ENCODE assay signal across 13 mouse cellular contexts in the genomic region with DNA sequence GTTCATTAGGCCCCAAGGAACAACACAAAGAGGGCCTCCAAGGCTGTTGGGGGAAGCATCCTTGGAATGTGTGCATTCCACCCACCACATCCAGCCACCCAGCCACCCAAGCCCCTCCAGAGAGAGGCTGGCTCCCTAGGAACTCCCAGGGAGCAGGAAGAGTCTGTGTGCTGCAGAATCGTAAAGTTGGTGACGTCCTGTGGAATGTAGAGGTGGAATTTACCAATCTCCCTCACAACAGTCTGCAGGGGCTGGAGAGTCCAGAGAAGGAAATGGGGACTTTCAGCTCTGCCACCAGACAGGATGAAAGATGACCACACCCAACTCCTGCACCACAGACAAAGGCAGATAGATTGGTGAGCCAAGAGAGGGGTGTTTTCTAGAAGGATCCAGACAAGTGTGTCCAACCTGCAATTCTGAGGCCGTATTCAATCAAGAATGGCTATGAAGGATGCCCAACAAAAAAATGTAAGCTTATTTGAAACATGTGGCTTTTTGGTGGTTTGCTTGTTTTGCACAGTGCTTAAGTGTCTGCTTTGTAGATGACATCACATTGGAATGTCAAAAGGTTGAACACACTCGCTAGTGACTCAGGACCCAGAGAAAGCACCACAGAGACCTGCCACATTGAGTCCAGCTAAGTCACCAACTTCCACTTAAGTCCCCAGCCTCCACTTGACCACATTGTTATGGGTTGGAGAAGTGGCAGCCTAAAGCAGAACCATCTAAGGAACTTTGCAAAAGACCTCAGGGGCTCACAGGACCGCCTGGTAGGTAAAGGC. TPM values are rescaled to one million over a fixed set of nuclear protein-coding genes. Genes with fewer than 3 reads are reported as not detected.
DNase-seq lines count a peak whose midpoint lies in the region; ATAC-seq and TF ChIP-seq lines count a peak whose summit lies in the region.
"Had no signal": no experiment of that assay in that cellular context is flagged by ENCODE, and none has a peak within 500 bp of the region (broad histone marks: within the 10 kb centered on the region; RNA-seq: fewer than 3 reads in every experiment).

No protein-coding gene starts in this region.

- H3K9me3 ChIP-seq in kidney, postnatal 0 days (replicated peaks; ENCODE audit: low read length), result no peaks in the 10 kb centered on the region

- ATAC-seq in kidney, postnatal 0 days (replicated peaks; ENCODE audit: low FRiP score, low read depth), result no peak
- ATAC-seq: intestine, embryonic 16.5 days; midbrain, embryonic 16.5 days had no signal

- no peaks in the 10 kb centered on the region for H3K36me3 ChIP-seq in kidney, postnatal 0 days (ENCODE audit: insufficient read depth, low read length)
- no peaks in the 10 kb centered on the region for H3K36me3 ChIP-seq in myocyte (ENCODE audit: control insufficient read depth, insufficient read depth)
- no peaks in the 10 kb centered on the region for H3K36me3 ChIP-seq in thymus, adult 2 months (ENCODE audit: control insufficient read depth, insufficient read depth, low read length)

- DNase-seq in kidney, postnatal 0 days (ENCODE audit: low spot score), result peak; percentile 54
- DNase-seq in kidney, adult 18-20 months, result no peak
- peak; percentile 31 for DNase-seq in NIH3T3 (ENCODE audit: low read depth)
- peak; percentile 34 for DNase-seq in lung, adult 2 months
- DNase-seq in thymus, adult 2 months, result no peak
- DNase-seq in cerebellum, postnatal 10 days, result no peak
- DNase-seq: adrenal gland, adult 8-10 months; right cerebral cortex, postnatal 4 days had no signal

- TF ChIP-seq CTCF in kidney, postnatal 0 days (IDR thresholded peaks at IDR 0.05; ENCODE audit: low read depth), result no peak
- no peak for TF ChIP-seq CTCF in lung, adult 2 months (IDR thresholded peaks at IDR 0.05; ENCODE audit: insufficient read depth, low read length)
- TF ChIP-seq CTCF in thymus, adult 2 months (IDR thresholded peaks at IDR 0.05; ENCODE audit: borderline replicate concordance, control insufficient read depth, extremely low read depth, insufficient read depth, low read length, poor library complexity), result no peak

- no peak overlapping the region for H3ac ChIP-seq in myocyte (ENCODE audit: control insufficient read depth, insufficient read length)

- no peak overlapping the region for H3K27ac ChIP-seq in kidney, postnatal 0 days
- H3K27ac ChIP-seq in thymus, adult 2 months (ENCODE audit: control insufficient read depth, insufficient read depth, low read length), result no peak overlapping the region
- H3K27ac ChIP-seq: liver, embryonic 14.5 days had no signal

- H3K4me1 ChIP-seq in kidney, postnatal 0 days (replicated peaks; ENCODE audit: insufficient read depth, low read length), result peaks cover 8% of the 10 kb centered on the region; the same call in 1 of the 2 replicates
- H3K4me1 ChIP-seq in lung, adult 2 months (ENCODE audit: control insufficient read depth, insufficient read depth, low read length), result peaks cover 11% of the 10 kb centered on the region
- H3K4me1 ChIP-seq in thymus, adult 2 months (replicated peaks; ENCODE audit: control insufficient read depth, insufficient read depth, low read length), result no peaks in the 10 kb centered on the region

- no peak overlapping the region for H3K4me3 ChIP-seq in kidney, postnatal 0 days (replicated peaks; ENCODE audit: low read depth, low read length)
- no peak overlapping the region for H3K4me3 ChIP-seq in lung, adult 2 months (replicated peaks; ENCODE audit: extremely low read depth, low read depth, low read length)
- H3K4me3 ChIP-seq in myocyte, result no peak overlapping the region
- H3K4me3 ChIP-seq in thymus, adult 2 months (ENCODE audit: control insufficient read depth, insufficient read depth, low read length), result no peak overlapping the region

- H3K79me2 ChIP-seq in myocyte (ENCODE audit: control insufficient read depth, insufficient read depth), result no peaks in the 10 kb centered on the region

- no peaks in the 10 kb centered on the region for H3K27me3 ChIP-seq in kidney, postnatal 0 days (ENCODE audit: insufficient read depth, low read length)
- no peaks in the 10 kb centered on the region for H3K27me3 ChIP-seq in myocyte (ENCODE audit: control insufficient read depth, insufficient read depth, insufficient read length)
- H3K27me3 ChIP-seq in thymus, adult 2 months (ENCODE audit: control insufficient read depth, insufficient read depth, low read length), result no peaks in the 10 kb centered on the region; the same call in 1 of the 2 replicates

- no peak overlapping the region for H3K4me2 ChIP-seq in kidney, postnatal 0 days (ENCODE audit: low read length)
- peak overlapping the region; percentile 14 for H3K4me2 ChIP-seq in myocyte (ENCODE audit: low read depth)

- no peak overlapping the region for H3K9ac ChIP-seq in kidney, postnatal 0 days (ENCODE audit: low read depth, low read length)
- H3K9ac ChIP-seq: liver, embryonic 14.5 days had no signal

- TF ChIP-seq POLR2A in lung, adult 2 months (IDR thresholded peaks at IDR 0.05; ENCODE audit: borderline replicate concordance, extremely low read depth, low read depth, low read length), result no peak
- TF ChIP-seq POLR2A in myocyte (IDR thresholded peaks at IDR 0.05; ENCODE audit: insufficient read length, low read depth), result no peak
- TF ChIP-seq POLR2A in thymus, adult 2 months (IDR thresholded peaks at IDR 0.05; ENCODE audit: control insufficient read depth, extremely low read depth, insufficient read depth, low read length, poor library complexity), result no peak

- 62% methylated on average over 5 of the region's 5 CpGs for WGBS in kidney, postnatal 0 days
- 36% methylated on average over 5 of the region's 5 CpGs for WGBS in lung, adult 2 months
- WGBS in thymus, adult 2 months, result 74% methylated on average over 5 of the region's 5 CpGs

TF ChIP-seq in myocyte, 11 proteins besides CTCF, POLR2A, EP300 and RAD21:
- no peak for TF ChIP-seq MYOD1 (IDR thresholded peaks at IDR 0.05; ENCODE audit: control insufficient read depth in 1 of 3, insufficient read length in 2 of 3, low read depth in 2 of 3)
- no peak for TF ChIP-seq CEBPB (IDR thresholded peaks at IDR 0.05; ENCODE audit: insufficient read depth, poor library complexity, severe bottlenecking)
- no peak for TF ChIP-seq POLR2AphosphoS2 (IDR thresholded peaks at IDR 0.05; ENCODE audit: insufficient read length, low read depth)
- TF ChIP-seq USF1 (IDR thresholded peaks at IDR 0.05; ENCODE audit: low read depth), result no peak
- TF ChIP-seq SRF (IDR thresholded peaks at IDR 0.05; ENCODE audit: control insufficient read depth, insufficient read length, low read depth), result no peak
- TF ChIP-seq REST (IDR thresholded peaks at IDR 0.05; ENCODE audit: insufficient read depth, insufficient read length), result no peak
- TF ChIP-seq MYOG (IDR thresholded peaks at IDR 0.05; ENCODE audit: control insufficient read depth in 1 of 3, insufficient read depth in 1 of 3, insufficient read length in 2 of 3, low read depth in 2 of 3), result no peak
- TF ChIP-seq MAX (IDR thresholded peaks at IDR 0.05; ENCODE audit: low read depth), result no peak
- TF ChIP-seq TCF12 (IDR thresholded peaks at IDR 0.05; ENCODE audit: insufficient read depth, poor library complexity, severe bottlenecking), result no peak
- TF ChIP-seq E2F4 (IDR thresholded peaks at IDR 0.05; ENCODE audit: insufficient read depth), result no peak
- no peak for TF ChIP-seq TCF3 (IDR thresholded peaks at IDR 0.05; ENCODE audit: insufficient read length, low read depth)

RNA-seq across cellular contexts. Expression of gene Radil, which starts 5.7 kb away (rescaled TPM):
- polyA plus RNA-seq in kidney, postnatal 0 days (2015; fragmentation: Nextera tagmentation; extraction: Ambion mirVana), result 0.61 and 1.2 TPM in 2 replicates
- 36.0 and 40.6 TPM in 2 replicates for polyA plus RNA-seq in lung, adult 2 months (2012; rRNA removed)
- polyA plus RNA-seq in myocyte (2012; fragmentation: generic; extraction: Trizol), result 1.6 TPM
- polyA plus RNA-seq in thymus, adult 2 months (2012; rRNA removed), result 1.7 and 1.9 TPM in 2 replicates

RNA-seq across cellular contexts. Expression of gene Papolb, which starts 15.3 kb away (rescaled TPM):
- 0.04 and 0.14 TPM in 2 replicates for polyA plus RNA-seq in kidney, postnatal 0 days (2015; fragmentation: Nextera tagmentation; extraction: Ambion mirVana)
- polyA plus RNA-seq in lung, adult 2 months (2012; rRNA removed), result 0.10 and 0.14 TPM in 2 replicates
- polyA plus RNA-seq in myocyte (2012; fragmentation: generic; extraction: Trizol), result 0.02 TPM
- polyA plus RNA-seq in thymus, adult 2 months (2012; rRNA removed), result 0.04 TPM in 1 of 2 replicates, not detected in the other
- polyA plus RNA-seq: intestine, embryonic 16.5 days; liver, embryonic 14.5 days; stomach, embryonic 16.5 days had no signal

Comparison
In these comparisons a context has a peak if more than half of its experiments do, and no peak if none do; other contexts are left out.
1. DNase-seq: peak in kidney, postnatal 0 days (single experiment), NIH3T3 (single experiment) and lung, adult 2 months (single experiment); none in kidney, adult 18-20 months (single experiment), thymus, adult 2 months (single experiment) and cerebellum, postnatal 10 days (0 of 2).
2. RNA of gene Radil, which starts 5.7 kb away (polyA plus RNA-seq): 36.0 to 40.6 TPM in lung, adult 2 months; 1.7 to 1.9 TPM in thymus, adult 2 months, 1.6 TPM in myocyte (single experiment) and 0.61 to 1.2 TPM in kidney, postnatal 0 days; every median in the first group is over 10 times any median in the second.